In genomic region chr10:80673690-80674089, GRCm38 (mm10) we compare ENCODE assay signal across 7 mouse cellular contexts. TPM values are rescaled to one million over a fixed set of nuclear protein-coding genes. Genes with fewer than 3 reads are reported as not detected.
DNase-seq lines count a peak whose midpoint lies in the region; ATAC-seq and TF ChIP-seq lines count a peak whose summit lies in the region.

No protein-coding gene starts in this region.

- H3K79me2 ChIP-seq in liver, adult 2 months (ENCODE audit: control insufficient read depth, insufficient read depth, low read length), result peaks cover 39% of the 10 kb centered on the region

- peak overlapping the region; percentile 93 for H3K4me2 ChIP-seq in forebrain, embryonic 12.5 days
- H3K4me2 ChIP-seq in intestine, postnatal 0 days (replicated peaks; ENCODE audit: low read depth), result peak overlapping the region; percentile 91
- H3K4me2 ChIP-seq in neural tube, embryonic 13.5 days, result peak overlapping the region; percentile 86

- peak overlapping the region; percentile 85 for H3K27ac ChIP-seq in liver, adult 2 months (replicated peaks; ENCODE audit: insufficient read depth, low read depth, low read length)
- no peak overlapping the region for H3K27ac ChIP-seq in forebrain, embryonic 12.5 days
- peak overlapping the region; percentile 35; the same call in 1 of the 2 replicates for H3K27ac ChIP-seq in intestine, postnatal 0 days (ENCODE audit: low read depth, low read length)
- H3K27ac ChIP-seq in neural tube, embryonic 13.5 days (replicated peaks), result no peak overlapping the region

- DNase-seq in liver, adult 2 months (ENCODE audit: extremely low read depth, low read depth, low spot score), result no peak
- DNase-seq in liver, result no peak
- DNase-seq in layer of hippocampus, adult 9-10 months (ENCODE audit: low spot score), result no peak
- DNase-seq in adrenal gland, postnatal 4 days (ENCODE audit: low spot score in 2 of 2), result no peak

- no peak for TF ChIP-seq CTCF in liver, adult 2 months (IDR thresholded peaks at IDR 0.05; ENCODE audit: low read depth, low read length)
- no peak for TF ChIP-seq CTCF in intestine, postnatal 0 days (IDR thresholded peaks at IDR 0.05; ENCODE audit: low read depth)

- no peak for ATAC-seq in forebrain, embryonic 12.5 days (ENCODE audit: low FRiP score)
- ATAC-seq in intestine, postnatal 0 days, result no peak
- ATAC-seq in neural tube, embryonic 13.5 days (ENCODE audit: low read depth), result no peak

- H3K4me1 ChIP-seq in liver, adult 2 months (ENCODE audit: control insufficient read depth, insufficient read depth, low read length), result peaks cover 61% of the 10 kb centered on the region
- peaks cover 52% of the 10 kb centered on the region for H3K4me1 ChIP-seq in forebrain, embryonic 12.5 days
- peaks cover 20% of the 10 kb centered on the region for H3K4me1 ChIP-seq in intestine, postnatal 0 days (replicated peaks; ENCODE audit: control insufficient read depth, insufficient read depth, low read length)
- peaks cover 71% of the 10 kb centered on the region for H3K4me1 ChIP-seq in neural tube, embryonic 13.5 days (replicated peaks)

- no peaks in the 10 kb centered on the region for H3K27me3 ChIP-seq in liver, adult 2 months (ENCODE audit: control insufficient read depth, insufficient read depth, low read length)
- no peaks in the 10 kb centered on the region for H3K27me3 ChIP-seq in forebrain, embryonic 12.5 days
- no peaks in the 10 kb centered on the region for H3K27me3 ChIP-seq in intestine, postnatal 0 days (replicated peaks; ENCODE audit: control insufficient read depth, insufficient read depth, low read length)
- no peaks in the 10 kb centered on the region for H3K27me3 ChIP-seq in neural tube, embryonic 13.5 days

- H3K9ac ChIP-seq in liver, adult 2 months (ENCODE audit: low read depth, low read length), result peak overlapping the region; percentile 99
- H3K9ac ChIP-seq in forebrain, embryonic 12.5 days, result peak overlapping the region; percentile 99; the same call in 1 of the 2 replicates
- peak overlapping the region; percentile 3; the same call in 1 of the 2 replicates for H3K9ac ChIP-seq in intestine, postnatal 0 days (ENCODE audit: low read depth, low read length)
- peak overlapping the region; percentile 98 for H3K9ac ChIP-seq in neural tube, embryonic 13.5 days

- no peak for TF ChIP-seq POLR2A in liver, adult 2 months (IDR thresholded peaks at IDR 0.05; ENCODE audit: extremely low read depth, insufficient read depth, low read length)

- WGBS in liver, adult 2 months, result 81% methylated on average over 3 of the region's 3 CpGs
- 90% methylated on average over 3 of the region's 3 CpGs for WGBS in forebrain, embryonic 12.5 days
- 39% methylated on average over 3 of the region's 3 CpGs for WGBS in intestine, postnatal 0 days
- WGBS in neural tube, embryonic 13.5 days, result 85% methylated on average over 3 of the region's 3 CpGs

- H3K4me3 ChIP-seq in liver, adult 2 months (ENCODE audit: insufficient read depth, low read depth, low read length), result peak overlapping the region; percentile 93
- peak overlapping the region; percentile 98 for H3K4me3 ChIP-seq in forebrain, embryonic 12.5 days (replicated peaks)
- no peak overlapping the region for H3K4me3 ChIP-seq in intestine, postnatal 0 days (ENCODE audit: low read depth, low read length)
- H3K4me3 ChIP-seq in neural tube, embryonic 13.5 days, result peak overlapping the region; percentile 99

- H3K36me3 ChIP-seq in liver, adult 2 months (ENCODE audit: control insufficient read depth, insufficient read depth, low read length), result peaks cover 25% of the 10 kb centered on the region
- H3K36me3 ChIP-seq in forebrain, embryonic 12.5 days (replicated peaks), result peaks cover 43% of the 10 kb centered on the region
- peaks cover 41% of the 10 kb centered on the region for H3K36me3 ChIP-seq in intestine, postnatal 0 days (ENCODE audit: control insufficient read depth, insufficient read depth)
- peaks cover 41% of the 10 kb centered on the region for H3K36me3 ChIP-seq in neural tube, embryonic 13.5 days

- H3K9me3 ChIP-seq in forebrain, embryonic 12.5 days, result no peaks in the 10 kb centered on the region
- H3K9me3 ChIP-seq in intestine, postnatal 0 days (ENCODE audit: control insufficient read depth), result no peaks in the 10 kb centered on the region
- H3K9me3 ChIP-seq in neural tube, embryonic 13.5 days, result no peaks in the 10 kb centered on the region

RNA-seq across cellular contexts. Expression of gene Mknk2, which starts 4.2 kb away (rescaled TPM):
- 88.6 and 119 TPM in 2 replicates for total RNA-seq in liver, adult 2 months (2014; rRNA removed)
- 87.0 and 116 TPM in 2 replicates for polyA plus RNA-seq in liver, adult 2 months (2012; rRNA removed)
- polyA plus RNA-seq in forebrain, embryonic 12.5 days (2016; fragmentation: Nextera tagmentation; extraction: Ambion mirVana), result 74.4 and 75.4 TPM in 2 replicates
- polyA plus RNA-seq in intestine, postnatal 0 days (2015; fragmentation: Nextera tagmentation; extraction: Ambion mirVana), result 38.4 and 38.6 TPM in 2 replicates
- 61.4 and 63.4 TPM in 2 replicates for polyA plus RNA-seq in neural tube, embryonic 13.5 days (2015; fragmentation: Nextera tagmentation; extraction: Ambion mirVana)
- 100 to 1,000 TPM; 126 to 134 TPM for total RNA-seq in adrenal gland, postnatal 4 days (2021)

RNA-seq across cellular contexts. Expression of gene Btbd2, which starts 16.8 kb away (rescaled TPM):
- 16.2 and 19.7 TPM in 2 replicates for total RNA-seq in liver, adult 2 months (2014; rRNA removed)
- polyA plus RNA-seq in liver, adult 2 months (2012; rRNA removed), result 36.1 and 36.8 TPM in 2 replicates
- polyA plus RNA-seq in forebrain, embryonic 12.5 days (2016; fragmentation: Nextera tagmentation; extraction: Ambion mirVana), result 84.3 and 85.1 TPM in 2 replicates
- polyA plus RNA-seq in intestine, postnatal 0 days (2015; fragmentation: Nextera tagmentation; extraction: Ambion mirVana), result 21.5 and 23.5 TPM in 2 replicates
- polyA plus RNA-seq in neural tube, embryonic 13.5 days (2015; fragmentation: Nextera tagmentation; extraction: Ambion mirVana), result 93.9 and 100.0 TPM in 2 replicates
- total RNA-seq in adrenal gland, postnatal 4 days (2021), result 10 to 100 TPM; 72.0 to 76.3 TPM

RNA-seq across cellular contexts. Expression of gene Mob3a, which starts 28.1 kb away (rescaled TPM):
- 3.5 and 5.2 TPM in 2 replicates for total RNA-seq in liver, adult 2 months (2014; rRNA removed)
- polyA plus RNA-seq in liver, adult 2 months (2012; rRNA removed), result 6.1 TPM in 2 replicates
- polyA plus RNA-seq in forebrain, embryonic 12.5 days (2016; fragmentation: Nextera tagmentation; extraction: Ambion mirVana), result 52.4 and 54.1 TPM in 2 replicates
- 14.4 and 15.4 TPM in 2 replicates for polyA plus RNA-seq in intestine, postnatal 0 days (2015; fragmentation: Nextera tagmentation; extraction: Ambion mirVana)
- polyA plus RNA-seq in neural tube, embryonic 13.5 days (2015; fragmentation: Nextera tagmentation; extraction: Ambion mirVana), result 46.4 and 55.1 TPM in 2 replicates
- total RNA-seq in adrenal gland, postnatal 4 days (2021), result 10 to 100 TPM; 16.5 to 16.6 TPM

RNA-seq across cellular contexts. Expression of gene Izumo4, which starts 28.3 kb away (rescaled TPM):
- 17.2 and 18.3 TPM in 2 replicates for total RNA-seq in liver, adult 2 months (2014; rRNA removed)
- polyA plus RNA-seq in liver, adult 2 months (2012; rRNA removed), result 42.5 and 49.7 TPM in 2 replicates
- 20.6 and 21.6 TPM in 2 replicates for polyA plus RNA-seq in forebrain, embryonic 12.5 days (2016; fragmentation: Nextera tagmentation; extraction: Ambion mirVana)
- 12.2 and 14.4 TPM in 2 replicates for polyA plus RNA-seq in intestine, postnatal 0 days (2015; fragmentation: Nextera tagmentation; extraction: Ambion mirVana)
- polyA plus RNA-seq in neural tube, embryonic 13.5 days (2015; fragmentation: Nextera tagmentation; extraction: Ambion mirVana), result 37.2 and 39.1 TPM in 2 replicates
- 10 to 100 TPM; 18.3 to 24.9 TPM for total RNA-seq in adrenal gland, postnatal 4 days (2021)

RNA-seq across cellular contexts. Expression of gene Csnk1g2, which starts 51.1 kb away (rescaled TPM):
- 54.4 and 56.1 TPM in 2 replicates for total RNA-seq in liver, adult 2 months (2014; rRNA removed)
- polyA plus RNA-seq in liver, adult 2 months (2012; rRNA removed), result 110 and 123 TPM in 2 replicates
- polyA plus RNA-seq in forebrain, embryonic 12.5 days (2016; fragmentation: Nextera tagmentation; extraction: Ambion mirVana), result 146 and 161 TPM in 2 replicates
- 97.5 and 99.2 TPM in 2 replicates for polyA plus RNA-seq in intestine, postnatal 0 days (2015; fragmentation: Nextera tagmentation; extraction: Ambion mirVana)
- polyA plus RNA-seq in neural tube, embryonic 13.5 days (2015; fragmentation: Nextera tagmentation; extraction: Ambion mirVana), result 98.0 and 110 TPM in 2 replicates
- 100 to 1,000 TPM; 169 to 173 TPM for total RNA-seq in adrenal gland, postnatal 4 days (2021)

Comparison
In these comparisons a context has a peak if more than half of its experiments do, and no peak if none do; other contexts are left out.
1. H3K27ac ChIP-seq: peak in liver, adult 2 months (single experiment) and intestine, postnatal 0 days (single experiment); none in forebrain, embryonic 12.5 days (single experiment) and neural tube, embryonic 13.5 days (single experiment).
2. H3K9ac ChIP-seq: peak in every context shown above with its lines; median percentile 99 in liver, adult 2 months; 99 in forebrain, embryonic 12.5 days; 98 in neural tube, embryonic 13.5 days; 3 in intestine, postnatal 0 days.
3. Peak in every context shown above with its lines, with median percentiles within 50 percentile points of each other: H3K4me2 ChIP-seq.